Comparison of ENCODE assay signal across 9 mouse cellular contexts in genomic region chr10:93123957-93124613, GRCm38 (mm10). TPM values are rescaled to one million over a fixed set of nuclear protein-coding genes. Genes with fewer than 3 reads are reported as not detected.
DNase-seq lines count a peak whose midpoint lies in the region; ATAC-seq and TF ChIP-seq lines count a peak whose summit lies in the region.
"Had no signal": no experiment of that assay in that cellular context is flagged by ENCODE, and none has a peak within 500 bp of the region (broad histone marks: within the 10 kb centered on the region; RNA-seq: fewer than 3 reads in every experiment).

No protein-coding gene starts in this region.

- no peak for ATAC-seq in forebrain, embryonic 15.5 days (replicated peaks)
- no peak for ATAC-seq in forebrain, embryonic 11.5 days (replicated peaks; ENCODE audit: low FRiP score)
- ATAC-seq in intestine, embryonic 15.5 days = no peak
- ATAC-seq in liver, postnatal 0 days = peak; percentile 82
- no peak for ATAC-seq in midbrain, embryonic 11.5 days (ENCODE audit: low FRiP score)

- TF ChIP-seq EP300 in liver, postnatal 0 days (IDR thresholded peaks at IDR 0.05; ENCODE audit: low read depth) = peak; percentile 83

- no peaks in the 10 kb centered on the region for H3K9me3 ChIP-seq in forebrain, embryonic 15.5 days
- H3K9me3 ChIP-seq in forebrain, embryonic 11.5 days (ENCODE audit: control insufficient read depth, low read length) = no peaks in the 10 kb centered on the region
- H3K9me3 ChIP-seq in intestine, embryonic 15.5 days = no peaks in the 10 kb centered on the region
- H3K9me3 ChIP-seq in liver, postnatal 0 days (ENCODE audit: low read length) = no peaks in the 10 kb centered on the region
- H3K9me3 ChIP-seq in midbrain, embryonic 11.5 days (ENCODE audit: control insufficient read depth, low read length) = no peaks in the 10 kb centered on the region
- H3K9me3 ChIP-seq: hindbrain, embryonic 15.5 days had no signal

- intact Hi-C loops in gastrocnemius, adult 2 months (cut with DNase I) = no loop called here

- 0 out of 2 replicates have a peak overlapping the region, but pooled peaks have one; percentile 18 for H3K27ac ChIP-seq in forebrain, embryonic 15.5 days (replicated peaks)
- H3K27ac ChIP-seq in forebrain, embryonic 11.5 days (ENCODE audit: low read depth, low read length) = no peak overlapping the region
- peak overlapping the region; percentile 74 for H3K27ac ChIP-seq in gastrocnemius, adult 2 months
- H3K27ac ChIP-seq in intestine, embryonic 15.5 days = peak overlapping the region; percentile 60; the same call in 1 of the 2 replicates
- peak overlapping the region; percentile 66 for H3K27ac ChIP-seq in liver, postnatal 0 days (ENCODE audit: low read depth)
- H3K27ac ChIP-seq in midbrain, embryonic 11.5 days (ENCODE audit: low read depth, low read length) = no peak overlapping the region
- H3K27ac ChIP-seq: hindbrain, embryonic 15.5 days had no signal

- H3K4me1 ChIP-seq in forebrain, embryonic 15.5 days = peaks cover 27% of the 10 kb centered on the region
- H3K4me1 ChIP-seq in forebrain, embryonic 11.5 days (replicated peaks; ENCODE audit: control insufficient read depth, insufficient read depth, low read length) = no peaks in the 10 kb centered on the region; the same call in 1 of the 2 replicates
- no peaks in the 10 kb centered on the region for H3K4me1 ChIP-seq in intestine, embryonic 15.5 days (replicated peaks)
- H3K4me1 ChIP-seq in liver, postnatal 0 days (ENCODE audit: insufficient read depth) = peaks cover 27% of the 10 kb centered on the region
- no peaks in the 10 kb centered on the region for H3K4me1 ChIP-seq in midbrain, embryonic 11.5 days (ENCODE audit: control insufficient read depth, insufficient read depth, low read length)

- no peak for DNase-seq in forebrain, embryonic 11.5 days (ENCODE audit: low spot score)
- peak; percentile 90 for DNase-seq in T-cell, adult 2 months (ENCODE audit: low spot score)
- peak; percentile 61 for DNase-seq in gastrocnemius, adult 2 months
- peak; percentile 72 for DNase-seq in liver, postnatal 0 days
- DNase-seq in spleen, postnatal 10 days (ENCODE audit: low spot score in 2 of 2) = peak; percentile 53 to 75
- no peak for DNase-seq in midbrain, embryonic 11.5 days (ENCODE audit: low spot score, missing footprints)

- no peak overlapping the region for H3K4me2 ChIP-seq in forebrain, embryonic 15.5 days (replicated peaks)
- no peak overlapping the region for H3K4me2 ChIP-seq in forebrain, embryonic 11.5 days (ENCODE audit: low read depth, low read length, severe bottlenecking)
- H3K4me2 ChIP-seq in intestine, embryonic 15.5 days (replicated peaks) = 0 out of 2 replicates have a peak overlapping the region, but pooled peaks have one; percentile 15
- H3K4me2 ChIP-seq in liver, postnatal 0 days (ENCODE audit: low read depth, low read length) = peak overlapping the region; percentile 67
- H3K4me2 ChIP-seq in midbrain, embryonic 11.5 days = no peak overlapping the region
- H3K4me2 ChIP-seq: hindbrain, embryonic 15.5 days had no signal

- no peak for TF ChIP-seq CTCF in gastrocnemius, adult 2 months (IDR thresholded peaks at IDR 0.05)
- no peak for TF ChIP-seq CTCF in liver, postnatal 0 days (IDR thresholded peaks at IDR 0.05; ENCODE audit: low read depth)

- H3K9ac ChIP-seq in forebrain, embryonic 15.5 days (replicated peaks) = no peak overlapping the region
- H3K9ac ChIP-seq in forebrain, embryonic 11.5 days (ENCODE audit: low read length) = no peak overlapping the region
- no peak overlapping the region for H3K9ac ChIP-seq in intestine, embryonic 15.5 days
- H3K9ac ChIP-seq in liver, postnatal 0 days (replicated peaks) = no peak overlapping the region
- H3K9ac ChIP-seq in midbrain, embryonic 11.5 days (ENCODE audit: low read length) = no peak overlapping the region
- H3K9ac ChIP-seq: hindbrain, embryonic 15.5 days had no signal

- no peak overlapping the region for H3K4me3 ChIP-seq in forebrain, embryonic 15.5 days
- no peak overlapping the region for H3K4me3 ChIP-seq in forebrain, embryonic 11.5 days (ENCODE audit: low read depth, low read length)
- H3K4me3 ChIP-seq in gastrocnemius, adult 2 months = peak overlapping the region; percentile 53
- no peak overlapping the region for H3K4me3 ChIP-seq in intestine, embryonic 15.5 days (replicated peaks)
- peak overlapping the region; percentile 24; the same call in 1 of the 2 replicates for H3K4me3 ChIP-seq in liver, postnatal 0 days (ENCODE audit: low read depth, low read length)
- no peak overlapping the region for H3K4me3 ChIP-seq in midbrain, embryonic 11.5 days (ENCODE audit: low read depth, low read length)
- H3K4me3 ChIP-seq: hindbrain, embryonic 15.5 days had no signal

- 78% methylated on average over 12 of the region's 12 CpGs for WGBS in forebrain, embryonic 15.5 days
- WGBS in forebrain, embryonic 11.5 days = 85% methylated on average over 12 of the region's 12 CpGs
- 51% methylated on average over 12 of the region's 12 CpGs for WGBS in intestine, embryonic 15.5 days
- 19% methylated on average over 12 of the region's 12 CpGs for WGBS in liver, postnatal 0 days (ENCODE audit: insufficient replicate concordance)
- WGBS in midbrain, embryonic 11.5 days = 78% methylated on average over 12 of the region's 12 CpGs

- no peaks in the 10 kb centered on the region for H3K36me3 ChIP-seq in forebrain, embryonic 15.5 days
- H3K36me3 ChIP-seq in forebrain, embryonic 11.5 days (ENCODE audit: control insufficient read depth, insufficient read depth, low read length) = no peaks in the 10 kb centered on the region
- H3K36me3 ChIP-seq in intestine, embryonic 15.5 days = no peaks in the 10 kb centered on the region
- H3K36me3 ChIP-seq in liver, postnatal 0 days (replicated peaks; ENCODE audit: insufficient read depth, low read length) = no peaks in the 10 kb centered on the region
- no peaks in the 10 kb centered on the region for H3K36me3 ChIP-seq in midbrain, embryonic 11.5 days (ENCODE audit: control insufficient read depth, insufficient read depth, low read length)
- H3K36me3 ChIP-seq: hindbrain, embryonic 15.5 days had no signal

- H3K27me3 ChIP-seq in forebrain, embryonic 15.5 days = no peaks in the 10 kb centered on the region
- no peaks in the 10 kb centered on the region for H3K27me3 ChIP-seq in forebrain, embryonic 11.5 days (ENCODE audit: control insufficient read depth, insufficient read depth, low read length)
- no peaks in the 10 kb centered on the region for H3K27me3 ChIP-seq in intestine, embryonic 15.5 days (replicated peaks)
- H3K27me3 ChIP-seq in liver, postnatal 0 days (ENCODE audit: insufficient read depth, low read length) = no peaks in the 10 kb centered on the region
- no peaks in the 10 kb centered on the region for H3K27me3 ChIP-seq in midbrain, embryonic 11.5 days (ENCODE audit: control insufficient read depth, insufficient read depth, low read length)
- H3K27me3 ChIP-seq: hindbrain, embryonic 15.5 days had no signal

RNA-seq across cellular contexts. Expression of gene Cdk17, which starts 36.6 kb away (rescaled TPM):
- polyA plus RNA-seq in forebrain, embryonic 15.5 days (2015; fragmentation: Nextera tagmentation; extraction: Ambion mirVana) = 50.2 and 57.3 TPM in 2 replicates
- polyA plus RNA-seq in forebrain, embryonic 11.5 days (2014; fragmentation: Nextera tagmentation; extraction: Ambion mirVana) = 34.4 and 37.4 TPM in 2 replicates
- total RNA-seq in gastrocnemius, adult 2 months (2021) = 1 to 10 TPM; 5.4 to 6.1 TPM
- polyA plus RNA-seq in intestine, embryonic 15.5 days (2015; fragmentation: Nextera tagmentation; extraction: Ambion mirVana) = 13.6 and 14.0 TPM in 2 replicates
- 7.4 and 8.4 TPM in 2 replicates for polyA plus RNA-seq in liver, postnatal 0 days (2015; fragmentation: Nextera tagmentation; extraction: Ambion mirVana)
- 36.8 and 40.3 TPM in 2 replicates for polyA plus RNA-seq in midbrain, embryonic 11.5 days (2014; fragmentation: Nextera tagmentation; extraction: Ambion mirVana)

RNA-seq across cellular contexts. Expression of gene Cfap54, which starts 42.7 kb away (rescaled TPM):
- 2.2 and 2.3 TPM in 2 replicates for polyA plus RNA-seq in forebrain, embryonic 15.5 days (2015; fragmentation: Nextera tagmentation; extraction: Ambion mirVana)
- polyA plus RNA-seq in forebrain, embryonic 11.5 days (2014; fragmentation: Nextera tagmentation; extraction: Ambion mirVana) = 1.1 and 1.5 TPM in 2 replicates
- under 1 TPM; 0.31 to 0.59 TPM for total RNA-seq in gastrocnemius, adult 2 months (2021)
- polyA plus RNA-seq in intestine, embryonic 15.5 days (2015; fragmentation: Nextera tagmentation; extraction: Ambion mirVana) = 0.16 TPM in 2 replicates
- 0.11 and 0.41 TPM in 2 replicates for polyA plus RNA-seq in liver, postnatal 0 days (2015; fragmentation: Nextera tagmentation; extraction: Ambion mirVana)
- polyA plus RNA-seq in midbrain, embryonic 11.5 days (2014; fragmentation: Nextera tagmentation; extraction: Ambion mirVana) = 0.80 and 0.89 TPM in 2 replicates

Comparison
In these comparisons a context has a peak if more than half of its experiments do, and no peak if none do; other contexts are left out.
1. H3K27ac ChIP-seq: peak in forebrain, embryonic 15.5 days (single experiment), gastrocnemius, adult 2 months (single experiment), intestine, embryonic 15.5 days (single experiment) and liver, postnatal 0 days (single experiment); none in forebrain, embryonic 11.5 days (single experiment) and midbrain, embryonic 11.5 days (single experiment).
2. H3K4me2 ChIP-seq: peak in intestine, embryonic 15.5 days (single experiment) and liver, postnatal 0 days (single experiment); none in forebrain, embryonic 15.5 days (single experiment), forebrain, embryonic 11.5 days (single experiment) and midbrain, embryonic 11.5 days (single experiment).
3. H3K4me3 ChIP-seq: peak in gastrocnemius, adult 2 months (single experiment) and liver, postnatal 0 days (single experiment); none in forebrain, embryonic 15.5 days (single experiment), forebrain, embryonic 11.5 days (single experiment), intestine, embryonic 15.5 days (single experiment) and midbrain, embryonic 11.5 days (single experiment).
4. DNase-seq: peak in T-cell, adult 2 months (single experiment), gastrocnemius, adult 2 months (single experiment), liver, postnatal 0 days (single experiment) and spleen, postnatal 10 days (2 of 2); none in forebrain, embryonic 11.5 days (single experiment) and midbrain, embryonic 11.5 days (single experiment).